Mouse (Mus musculus) frontal cortex, postnatal 14 days (tissue): ENCODE measurements around the gene Larp1.

Source experiments
- DNase-seq, 2 experiments: peaks; one replicate each; pipeline ENCODE4 v3.0.0; 2022; ENCODE audit warnings: low spot score in 2 of 2

Gene Larp1

GRCm38 (mm10) chr11:58003126-58003525 is 5.7 kb upstream of the Larp1 start:
- DNase-seq, result no peak

- no peak for DNase-seq
Measured at GRCm38 (mm10) chr11:58003734-58004133, 5.1 kb upstream of the Larp1 start.

GRCm38 (mm10) chr11:58005110-58005509 is 3.8 kb upstream of the Larp1 start:
- DNase-seq, result no peak

- DNase-seq, result no peak
Measured at GRCm38 (mm10) chr11:58008013-58008412, 851 bp upstream of the Larp1 start.

- peak; percentile 58 to 67 for DNase-seq
Measured at GRCm38 (mm10) chr11:58008437-58009050, 320 bp upstream of the Larp1 start.

GRCm38 (mm10) chr11:58009516-58010141 is 765 bp downstream of the Larp1 start:
- peak; percentile 40 to 62 for DNase-seq

- no peak for DNase-seq
Measured at GRCm38 (mm10) chr11:58010226-58010781, 1.4 kb downstream of the Larp1 start.

- no peak for DNase-seq
Measured at GRCm38 (mm10) chr11:58010930-58011329, 2.1 kb downstream of the Larp1 start.

- DNase-seq, result no peak
Measured at GRCm38 (mm10) chr11:58011813-58012212, 2.9 kb downstream of the Larp1 start.

- no peak for DNase-seq
Measured at GRCm38 (mm10) chr11:58012674-58013073, 3.8 kb downstream of the Larp1 start.

GRCm38 (mm10) chr11:58013100-58013499 is 4.2 kb downstream of the Larp1 start:
- no peak for DNase-seq

- no peak for DNase-seq
Measured at GRCm38 (mm10) chr11:58014604-58015003, 5.7 kb downstream of the Larp1 start.

- no peak for DNase-seq
Measured at GRCm38 (mm10) chr11:58015339-58015738, 6.5 kb downstream of the Larp1 start.

GRCm38 (mm10) chr11:58016371-58016770 is 7.5 kb downstream of the Larp1 start:
- DNase-seq, result no peak

- DNase-seq, result no peak
Measured at GRCm38 (mm10) chr11:58017422-58017821, 8.6 kb downstream of the Larp1 start.

GRCm38 (mm10) chr11:58018287-58018686 is 9.4 kb downstream of the Larp1 start:
- no peak for DNase-seq

- DNase-seq, result no peak
Measured at GRCm38 (mm10) chr11:58018701-58019100, 9.8 kb downstream of the Larp1 start.

GRCm38 (mm10) chr11:58021095-58021494 is 12.2 kb downstream of the Larp1 start:
- DNase-seq, result no peak

- no peak for DNase-seq
Measured at GRCm38 (mm10) chr11:58021618-58022017, 12.8 kb downstream of the Larp1 start.

GRCm38 (mm10) chr11:58024271-58024670 is 15.4 kb downstream of the Larp1 start:
- no peak for DNase-seq

- DNase-seq, result no peak
Measured at GRCm38 (mm10) chr11:58024671-58025070, 15.8 kb downstream of the Larp1 start.

- no peak for DNase-seq
Measured at GRCm38 (mm10) chr11:58025881-58026280, 17.0 kb downstream of the Larp1 start.

GRCm38 (mm10) chr11:58026337-58026736 is 17.5 kb downstream of the Larp1 start:
- DNase-seq, result no peak
